Mouse (Mus musculus) forebrain, postnatal 0 days (tissue): Measurements from ENCODE around the gene Fxyd3. TPM values are rescaled to one million over a fixed set of nuclear protein-coding genes. Genes with fewer than 3 reads are reported as not detected.

Source experiments
- ATAC-seq: fragments of 200-750 bp; cut with Nextera tagmentation; 2 replicates; pipeline ENCODE4 v1.8.0; 2017; ENCODE audit warnings: mild to moderate bottlenecking, moderate library complexity
- DNase-seq: peaks from one replicate; pipeline ENCODE4 v3.0.0-alpha.2; 2015
- H3K27ac ChIP-seq: fragments of 300-500 bp; sonication (generic); 2 replicates; pipeline ENCODE4 v1.5.1; 2014; ENCODE audit warnings: low read depth, mild to moderate bottlenecking, antibody characterized with exemption, low read length, moderate library complexity, mixed read lengths
- H3K27me3 ChIP-seq: fragments of 300-500 bp; sonication (generic); 2 replicates; pipeline ENCODE4 v1.6.1; 2014; ENCODE audit warnings: mild to moderate bottlenecking, low read length, mixed read lengths; ENCODE audit not compliant: insufficient read depth
- H3K36me3 ChIP-seq: fragments of 300-500 bp; sonication (generic); 2 replicates; pipeline ENCODE4 v1.6.1; 2014; ENCODE audit warnings: mild to moderate bottlenecking, moderate library complexity; ENCODE audit not compliant: insufficient read depth
- H3K4me1 ChIP-seq: fragments of 300-500 bp; sonication (generic); 2 replicates; pipeline ENCODE4 v1.6.1; 2014; ENCODE audit warnings: antibody characterized with exemption; ENCODE audit not compliant: insufficient read depth
- H3K4me2 ChIP-seq: fragments of 300-500 bp; sonication (generic); 2 replicates; pipeline ENCODE4 v1.6.1; 2014; ENCODE audit warnings: low read depth, mild to moderate bottlenecking, moderate library complexity
- H3K4me3 ChIP-seq: fragments of 300-500 bp; sonication (generic); 2 replicates; pipeline ENCODE4 v1.5.1; 2014; ENCODE audit warnings: low read depth, low read length, mixed read lengths
- H3K9ac ChIP-seq: fragments of 300-500 bp; sonication (generic); 2 replicates; pipeline ENCODE4 v1.6.1; 2014; ENCODE audit warnings: mild to moderate bottlenecking
- H3K9me3 ChIP-seq: fragments of 300-500 bp; sonication (generic); 2 replicates; pipeline ENCODE4 v1.6.1; 2016; ENCODE audit warnings: low read length
- CTCF ChIP-seq: sonication (generic); IDR thresholded peaks from 2 replicates; pipeline ENCODE4 v1.5.1; 2016; ENCODE audit warnings: antibody characterized with exemption, control low read depth, low read depth
- WGBS: fragments of 180-500 bp; shearing (Covaris S2); extraction: QIAGEN DNeasy Blood & Tissue Kit; methylation state at CpG from one replicate; pipeline ENCODE4 v1.1.7; 2014; 5-methylcytosine and 5-hydroxymethylcytosine counted together
- polyA plus RNA-seq: library from polyadenylated mRNA; unstranded; fragments of >200 nt; fragmentation: Nextera tagmentation; extraction: Ambion mirVana; gene quantifications from 2 replicates; pipeline ENCODE4 v1.2.1, GENCODE M21; 2015
- total RNA-seq: library from RNA; depleted of rRNA; stranded (reverse); fragments of >200 nt; gene quantifications from 2 replicates; pipeline ENCODE4 v1.2.3, GENCODE M21; 2014

Fxyd3 gene
- total and polyA plus RNA-seq, 2 experiments from 2014 or later, result not detected

- Histone ChIP-seq H3K36me3 (no peaks in the 10 kb centered on the region), H3K27ac (no peak overlapping the region), H3K9ac (peak overlapping the region; percentile 51), H3K4me2 (peak overlapping the region; percentile 65), H3K9me3 (no peaks in the 10 kb centered on the region), H3K4me3 (peak overlapping the region; percentile 46), H3K27me3 (peaks cover 19% of the 10 kb centered on the region), H3K4me1 (peaks cover 16% of the 10 kb centered on the region)
- ATAC-seq (peak; percentile 17; the same call in 1 of the 2 replicates), DNase-seq (peak; percentile 68)
- no peak for TF ChIP-seq CTCF
- 2% methylated on average over 9 of the region's 9 CpGs for WGBS
Measured at GRCm38 (mm10) chr7:31050921-31051320, 25.6 kb downstream of the Fxyd3 start.

GRCm38 (mm10) chr7:31050487-31050886, 26.0 kb downstream of the Fxyd3 start:
- H3K27me3 ChIP-seq, result peaks cover 19% of the 10 kb centered on the region
- ATAC-seq (no peak; the same call in 1 of the 2 replicates), DNase-seq (no peak)
- peak overlapping the region; percentile 51 for H3K9ac ChIP-seq
- H3K4me2 ChIP-seq, result peak overlapping the region; percentile 65
- no peaks in the 10 kb centered on the region for H3K9me3 ChIP-seq
- H3K4me3 ChIP-seq, result peak overlapping the region; percentile 46
- no peaks in the 10 kb centered on the region for H3K36me3 ChIP-seq
- 0 out of 2 replicates have a peak overlapping the region, but pooled peaks have one; percentile 6 for H3K27ac ChIP-seq
- peaks cover 16% of the 10 kb centered on the region for H3K4me1 ChIP-seq
- TF ChIP-seq CTCF, result no peak
- 4% methylated on average over 6 of the region's 6 CpGs for WGBS

- DNase-seq (peak; percentile 49), ATAC-seq (peak; percentile 33)
- peak overlapping the region; percentile 46 for H3K4me3 ChIP-seq
- WGBS, result 4% methylated on average over 14 of the region's 15 CpGs
- H3K36me3 ChIP-seq, result no peaks in the 10 kb centered on the region
- peak overlapping the region; percentile 65 for H3K4me2 ChIP-seq
- peak overlapping the region; percentile 51 for H3K9ac ChIP-seq
- peaks cover 16% of the 10 kb centered on the region for H3K4me1 ChIP-seq
- H3K9me3 ChIP-seq, result no peaks in the 10 kb centered on the region
- H3K27me3 ChIP-seq, result peaks cover 19% of the 10 kb centered on the region
- H3K27ac ChIP-seq, result peak overlapping the region; percentile 6; the same call in 1 of the 2 replicates
- TF ChIP-seq CTCF, result no peak
Measured at GRCm38 (mm10) chr7:31049846-31050281, 26.6 kb downstream of the Fxyd3 start.

- ATAC-seq (peak; percentile 4; the same call in 1 of the 2 replicates), DNase-seq (peak; percentile 68)
- Histone ChIP-seq H3K9me3 (no peaks in the 10 kb centered on the region), H3K4me2 (peak overlapping the region; percentile 65), H3K9ac (peak overlapping the region; percentile 51), H3K27ac (no peak overlapping the region; the same call in 1 of the 2 replicates), H3K27me3 (peaks cover 19% of the 10 kb centered on the region), H3K4me1 (peaks cover 16% of the 10 kb centered on the region), H3K4me3 (peak overlapping the region; percentile 46), H3K36me3 (no peaks in the 10 kb centered on the region)
- peak; percentile 34 for TF ChIP-seq CTCF
- 17% methylated on average over 5 of the region's 5 CpGs for WGBS
Measured at GRCm38 (mm10) chr7:31049135-31049845, 27.2 kb downstream of the Fxyd3 start.

GRCm38 (mm10) chr7:31042431-31042910, 34.0 kb downstream of the Fxyd3 start, which contains the start of gene Fxyd5:
Gene Fxyd5 (minus strand): TSS chr7:31042481.
- DNase-seq (no peak), ATAC-seq (no peak)
- no peak for TF ChIP-seq CTCF
- Histone ChIP-seq H3K27me3 (peaks cover 13% of the 10 kb centered on the region; the same call in 1 of the 2 replicates), H3K9ac (peak within 1 kb of the TSS; percentile 6; the same call in 1 of the 2 replicates), H3K4me2 (peak within 1 kb of the TSS; percentile 38), H3K4me3 (peak within 1 kb of the TSS; percentile 9; the same call in 1 of the 2 replicates), H3K4me1 (no peaks in the 10 kb centered on the region), H3K36me3 (no peaks in the 10 kb centered on the region), H3K9me3 (no peaks in the 10 kb centered on the region), H3K27ac (no peak within 1 kb of the TSS)
- 40% methylated on average over 10 of the region's 10 CpGs for WGBS

GRCm38 (mm10) chr7:31041662-31042315, 34.7 kb downstream of the Fxyd3 start:
- Histone ChIP-seq H3K9me3 (no peaks in the 10 kb centered on the region), H3K4me2 (peak overlapping the region; percentile 38), H3K27ac (no peak overlapping the region), H3K4me3 (peak overlapping the region; percentile 9; the same call in 1 of the 2 replicates), H3K36me3 (no peaks in the 10 kb centered on the region), H3K9ac (peak overlapping the region; percentile 6; the same call in 1 of the 2 replicates), H3K27me3 (peaks cover 13% of the 10 kb centered on the region; the same call in 1 of the 2 replicates), H3K4me1 (no peaks in the 10 kb centered on the region)
- 5% methylated on average over 28 of the region's 28 CpGs for WGBS
- no peak for DNase-seq
- TF ChIP-seq CTCF, result no peak
- ATAC-seq, result no peak

GRCm38 (mm10) chr7:31041023-31041407, 35.5 kb downstream of the Fxyd3 start:
- Histone ChIP-seq H3K27me3 (peaks cover 13% of the 10 kb centered on the region; the same call in 1 of the 2 replicates), H3K4me1 (no peaks in the 10 kb centered on the region), H3K36me3 (no peaks in the 10 kb centered on the region), H3K9ac (no peak overlapping the region), H3K4me2 (no peak overlapping the region), H3K27ac (no peak overlapping the region), H3K4me3 (no peak overlapping the region), H3K9me3 (no peaks in the 10 kb centered on the region)
- no peak for TF ChIP-seq CTCF
- ATAC-seq (no peak), DNase-seq (no peak)
- WGBS, result 41% methylated on average over 8 of the region's 8 CpGs
